Mouse (Mus musculus) forebrain, embryonic 14.5 days (tissue): ENCODE measurements around the gene Fuca1. TPM values are rescaled to one million over a fixed set of nuclear protein-coding genes. Genes with fewer than 3 reads are reported as not detected.
"Not testable (repeated sequence)": the region's sequence is repeated elsewhere in the genome, so short reads cannot be mapped to it uniquely, and the experiment has no call there.

Source experiments
- ATAC-seq: fragments of 200-750 bp; cut with Nextera tagmentation; 2 replicates; pipeline ENCODE4 v1.8.0; 2017; ENCODE audit warnings: mild to moderate bottlenecking, moderate library complexity
- DNase-seq: peaks from one replicate; pipeline ENCODE4 v3.0.0-alpha.2; 2015; ENCODE audit warnings: low spot score
- H3K27ac ChIP-seq: fragments of 300-500 bp; sonication (generic); 2 replicates; pipeline ENCODE4 v1.5.1; 2014; ENCODE audit warnings: low read depth, mild to moderate bottlenecking, control low read depth, low read length, moderate library complexity
- H3K27me3 ChIP-seq: fragments of 300-500 bp; sonication (generic); replicated peaks from 2 replicates; pipeline ENCODE4 v1.6.1; 2014; ENCODE audit warnings: low read length, control low read depth, mixed read lengths; ENCODE audit not compliant: control insufficient read depth, insufficient read depth
- H3K36me3 ChIP-seq: fragments of 300-500 bp; sonication (generic); 2 replicates; pipeline ENCODE4 v1.6.1; 2014; ENCODE audit warnings: low read length, control low read depth; ENCODE audit not compliant: control insufficient read depth, insufficient read depth
- H3K4me1 ChIP-seq: fragments of 300-500 bp; sonication (generic); 2 replicates; pipeline ENCODE4 v1.6.1; 2014; ENCODE audit warnings: antibody characterized with exemption, low read length, control low read depth; ENCODE audit not compliant: control insufficient read depth, insufficient read depth
- H3K4me2 ChIP-seq: fragments of 300-500 bp; sonication (generic); 2 replicates; pipeline ENCODE4 v1.6.1; 2014; ENCODE audit warnings: mild to moderate bottlenecking, control low read depth, low read length
- H3K4me3 ChIP-seq: fragments of 300-500 bp; sonication (generic); 2 replicates; pipeline ENCODE4 v1.5.1; 2014; ENCODE audit warnings: low read depth, low read length, control low read depth
- H3K9ac ChIP-seq: fragments of 300-500 bp; sonication (generic); 2 replicates; pipeline ENCODE4 v1.6.1; 2014; ENCODE audit warnings: mild to moderate bottlenecking, low read length, control low read depth, moderate library complexity
- H3K9me3 ChIP-seq: fragments of 300-500 bp; sonication (generic); replicated peaks from 2 replicates; pipeline ENCODE4 v1.6.1; 2016; ENCODE audit warnings: low read length, control low read depth, mixed read lengths; ENCODE audit not compliant: control insufficient read depth
- WGBS: fragments of 180-500 bp; shearing (Covaris S2); extraction: QIAGEN DNeasy Blood & Tissue Kit; methylation state at CpG from one replicate; pipeline ENCODE4 v1.1.7; 2014; 5-methylcytosine and 5-hydroxymethylcytosine counted together
- polyA plus RNA-seq: library from polyadenylated mRNA; unstranded; fragments of >200 nt; fragmentation: Nextera tagmentation; extraction: Ambion mirVana; gene quantifications from 2 replicates; pipeline ENCODE4 v1.2.1, GENCODE M21; 2014

Fuca1 gene
- polyA plus RNA-seq, 1 experiment from 2014 or later, result 60.7 TPM

- Histone ChIP-seq H3K9ac (no peak overlapping the region), H3K27ac (no peak overlapping the region), H3K4me1 (peaks cover 9% of the 10 kb centered on the region), H3K27me3 (no peaks in the 10 kb centered on the region), H3K9me3 (no peaks in the 10 kb centered on the region), H3K36me3 (peaks cover 52% of the 10 kb centered on the region), H3K4me3 (no peak overlapping the region), H3K4me2 (no peak overlapping the region)
- no peak for DNase-seq
- ATAC-seq, result no peak
- WGBS, result 85% methylated on average over 13 of the region's 13 CpGs
These were observed 48.7 kb downstream of the Fuca1 start for GRCm38 (mm10) chr4:135969070-135969750.

GRCm38 (mm10) chr4:135970585-135970984 is 50.0 kb downstream of the Fuca1 start:
- no peak for ATAC-seq
- Histone ChIP-seq H3K4me2 (no peak overlapping the region), H3K27ac (no peak overlapping the region), H3K9ac (no peak overlapping the region), H3K27me3 (no peaks in the 10 kb centered on the region), H3K9me3 (no peaks in the 10 kb centered on the region), H3K36me3 (peaks cover 65% of the 10 kb centered on the region), H3K4me1 (peaks cover 6% of the 10 kb centered on the region; the same call in 1 of the 2 replicates), H3K4me3 (no peak overlapping the region)
- WGBS, result 89% methylated on average over 11 of the region's 11 CpGs
- no peak for DNase-seq

GRCm38 (mm10) chr4:135971805-135972555 is 51.4 kb downstream of the Fuca1 start:
- DNase-seq (no peak), ATAC-seq (peak; percentile 55)
- Histone ChIP-seq H3K4me2 (peak overlapping the region; percentile 95), H3K9me3 (no peaks in the 10 kb centered on the region), H3K4me1 (peaks cover 6% of the 10 kb centered on the region; the same call in 1 of the 2 replicates), H3K4me3 (peak overlapping the region; percentile 99), H3K27ac (peak overlapping the region; percentile 52; the same call in 1 of the 2 replicates), H3K9ac (peak overlapping the region; percentile 96), H3K36me3 (peaks cover 66% of the 10 kb centered on the region), H3K27me3 (no peaks in the 10 kb centered on the region)
- WGBS, result under 1% methylated on average over 35 of the region's 35 CpGs

- H3K4me3 ChIP-seq, result peak within 1 kb of the TSS; percentile 99
- under 1% methylated on average over 19 of the region's 19 CpGs for WGBS
- H3K27me3 ChIP-seq, result no peaks in the 10 kb centered on the region
- H3K9me3 ChIP-seq, result no peaks in the 10 kb centered on the region
- H3K4me1 ChIP-seq, result peaks cover 6% of the 10 kb centered on the region; the same call in 1 of the 2 replicates
- DNase-seq, result peak; percentile 91
- H3K9ac ChIP-seq, result peak within 1 kb of the TSS; percentile 96
- peak; percentile 84 for ATAC-seq
- peak within 1 kb of the TSS; percentile 52; the same call in 1 of the 2 replicates for H3K27ac ChIP-seq
- H3K36me3 ChIP-seq, result peaks cover 65% of the 10 kb centered on the region
- peak within 1 kb of the TSS; percentile 95 for H3K4me2 ChIP-seq
These were observed 52.0 kb downstream of the Fuca1 start, which contains the start of gene Lypla2 for GRCm38 (mm10) chr4:135972556-135972906. Lypla2 (minus strand) TSS chr4:135972626.

GRCm38 (mm10) chr4:135972911-135973811 is 52.6 kb downstream of the Fuca1 start:
- DNase-seq (no peak), ATAC-seq (no peak)
- Histone ChIP-seq H3K9me3 (no peaks in the 10 kb centered on the region), H3K27me3 (no peaks in the 10 kb centered on the region), H3K4me2 (peak overlapping the region; percentile 95), H3K36me3 (peaks cover 58% of the 10 kb centered on the region), H3K9ac (peak overlapping the region; percentile 96), H3K4me3 (peak overlapping the region; percentile 99), H3K27ac (no peak overlapping the region), H3K4me1 (peaks cover 6% of the 10 kb centered on the region; the same call in 1 of the 2 replicates)
- 72% methylated on average over 13 of the region's 13 CpGs for WGBS

GRCm38 (mm10) chr4:135976146-135976545 is 55.6 kb downstream of the Fuca1 start:
- 95% methylated on average over 12 of the region's 12 CpGs for WGBS
- Histone ChIP-seq H3K27me3 (no peaks in the 10 kb centered on the region), H3K36me3 (peaks cover 43% of the 10 kb centered on the region), H3K9me3 (no peaks in the 10 kb centered on the region), H3K27ac (no peak overlapping the region), H3K4me1 (peaks cover 6% of the 10 kb centered on the region; the same call in 1 of the 2 replicates), H3K4me2 (no peak overlapping the region), H3K9ac (no peak overlapping the region), H3K4me3 (no peak overlapping the region)
- no peak for DNase-seq
- ATAC-seq, result no peak

- not testable (repeated sequence) for H3K27ac ChIP-seq, H3K4me1 ChIP-seq, H3K4me3 ChIP-seq, H3K27me3 ChIP-seq, H3K9me3 ChIP-seq, ATAC-seq, H3K4me2 ChIP-seq, H3K9ac ChIP-seq, DNase-seq
- peaks cover 59% of the 10 kb centered on the region for H3K36me3 ChIP-seq
- 94% methylated on average over 5 of the region's 5 CpGs for WGBS
These were observed 59.7 kb downstream of the Fuca1 start for GRCm38 (mm10) chr4:135980223-135980622.

- Histone ChIP-seq H3K4me2 (no peak overlapping the region), H3K4me3 (no peak overlapping the region), H3K9ac (no peak overlapping the region), H3K27me3 (no peaks in the 10 kb centered on the region), H3K9me3 (no peaks in the 10 kb centered on the region), H3K4me1 (peaks cover 7% of the 10 kb centered on the region), H3K36me3 (peaks cover 46% of the 10 kb centered on the region), H3K27ac (no peak overlapping the region)
- ATAC-seq (no peak), DNase-seq (no peak)
- 71% methylated on average over 7 of the region's 7 CpGs for WGBS
These were observed 61.1 kb downstream of the Fuca1 start for GRCm38 (mm10) chr4:135981524-135982063.
